In genomic region chr8:61686340-61686739, GRCm38 (mm10) we compare ENCODE assay signal across 7 mouse cellular contexts.
A peak's percentile ranks its signal among the peaks of the same experiment; 100 is the strongest.
DNase-seq lines count a peak whose midpoint lies in the region.

No protein-coding gene starts in this region.

- DNase-seq in layer of hippocampus, adult 11-12 months (ENCODE audit: low spot score): peak; percentile 9
- DNase-seq in layer of hippocampus, postnatal 36 days: no peak
- DNase-seq in NIH3T3 (ENCODE audit: low read depth): peak; percentile 66
- DNase-seq in adrenal gland, postnatal 36 days: peak; percentile 56 to 79
- DNase-seq in lung, adult 18-20 months: peak; percentile 13 to 46
- no peak for DNase-seq in natural killer cell, adult 2 months (ENCODE audit: low spot score in 2 of 2)
- no peak for DNase-seq in B cell, adult 2 months

Comparison
In these comparisons a context has a peak if more than half of its experiments do, and no peak if none do; other contexts are left out.
1. DNase-seq: peak in layer of hippocampus, adult 11-12 months (single experiment), NIH3T3 (single experiment), adrenal gland, postnatal 36 days (2 of 2) and lung, adult 18-20 months (2 of 2); none in layer of hippocampus, postnatal 36 days (0 of 2), natural killer cell, adult 2 months (0 of 2) and B cell, adult 2 months (0 of 2).